Mouse (Mus musculus) A20 (cell line): ENCODE data around the gene Gm11444.

ENCODE experiments used
- DNase-seq: peaks from one replicate; pipeline ENCODE4 v3.0.0-alpha.2; 2011; ENCODE audit warnings: low read depth, low spot score

Gm11444 gene

DNA sequence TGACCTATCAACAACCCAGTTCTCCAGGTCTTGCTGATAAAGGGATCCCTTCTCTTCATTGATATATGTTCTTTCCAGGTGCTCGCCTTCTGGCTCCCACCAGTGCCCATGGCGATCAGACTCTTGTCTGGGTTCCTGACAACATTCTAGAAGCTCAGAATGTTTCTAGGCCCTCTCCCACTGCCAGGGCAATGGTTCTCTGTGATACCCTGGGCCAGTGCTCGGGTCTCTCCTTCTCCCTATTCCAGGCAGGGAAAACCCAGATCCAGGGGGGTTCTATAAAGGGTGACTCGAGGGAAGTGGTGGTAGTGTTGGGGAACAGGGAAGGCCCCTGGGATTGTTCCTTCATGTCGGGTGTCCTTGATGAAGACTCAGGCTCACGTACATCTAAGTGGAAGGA is at the start of gene Gm11444:
Gene Gm11444, minus strand, starts transcription at position 101 of the 400 bp plus-strand sequence.
- peak; percentile 4 for DNase-seq

DNA sequence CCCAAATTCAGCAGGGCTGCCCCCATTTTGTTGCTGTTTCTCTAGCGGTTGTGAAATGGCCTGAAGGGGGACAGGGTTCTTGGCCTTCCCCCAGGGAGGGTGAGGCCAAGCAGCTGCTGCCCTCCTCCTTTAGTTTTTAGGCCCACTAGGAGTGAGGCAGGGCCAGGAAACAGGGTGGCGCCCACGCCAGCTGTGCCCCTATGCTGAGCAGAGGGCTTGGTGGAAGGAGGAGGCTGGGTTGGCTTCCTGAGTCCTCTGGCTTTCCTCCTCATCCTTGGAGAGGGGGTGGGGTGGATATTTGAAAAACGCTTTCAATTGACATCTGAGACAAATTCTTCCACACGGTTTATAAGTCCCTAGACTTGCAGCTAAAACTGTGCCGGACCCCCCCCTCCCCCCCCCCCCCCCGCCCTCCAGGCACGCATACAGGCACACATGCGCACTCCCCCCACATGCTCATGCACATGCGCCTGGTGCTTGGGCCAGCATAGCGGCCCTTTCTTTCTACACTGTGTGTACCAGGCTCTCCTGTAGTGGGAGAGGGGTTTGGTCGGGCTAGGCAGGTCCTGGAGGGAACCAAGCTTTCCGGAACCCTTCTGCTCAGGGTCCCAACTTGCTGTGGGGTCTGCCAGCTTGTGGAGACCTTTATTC is 46.3 kb upstream of the Gm11444 start:
- DNase-seq: no peak

DNA sequence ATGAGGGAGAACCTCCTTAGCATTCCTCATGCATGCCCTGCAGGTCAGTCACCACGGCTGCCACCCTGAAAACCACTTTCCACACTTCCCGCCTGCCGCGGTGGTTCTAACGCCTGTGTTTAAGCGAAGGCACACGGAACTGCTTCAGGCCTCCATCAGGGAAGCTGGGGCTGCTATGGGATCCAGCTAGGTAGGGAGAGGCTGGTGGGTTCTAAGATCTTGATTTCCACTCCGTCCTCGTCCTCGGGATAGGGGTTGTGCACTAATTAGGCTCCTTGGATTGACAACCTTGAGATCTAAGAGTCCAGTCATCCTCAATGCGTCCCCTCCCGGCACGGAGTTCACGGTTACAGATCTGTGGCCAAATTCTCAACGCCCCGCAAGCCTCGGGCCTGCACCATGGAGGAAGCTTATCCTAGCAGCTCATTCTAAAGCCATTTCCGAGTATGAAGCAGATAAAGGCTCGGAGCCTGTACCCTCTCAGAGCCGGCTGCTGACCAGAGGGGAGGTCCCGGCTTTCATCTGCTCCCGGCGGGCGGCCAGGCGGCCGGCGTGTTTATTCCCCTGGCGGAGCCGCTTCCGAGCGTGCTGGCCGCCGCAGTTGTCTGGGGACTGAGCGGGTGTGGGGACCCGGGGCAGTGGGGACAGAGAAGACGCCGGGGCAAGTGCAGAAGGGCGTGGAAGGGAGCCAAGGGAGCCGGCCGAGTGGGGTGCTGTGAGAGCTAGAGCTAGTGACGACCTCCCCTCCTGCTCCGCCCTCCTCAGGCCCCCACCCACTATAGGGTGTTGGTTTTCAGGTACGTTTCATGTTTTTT is 44.8 kb upstream of the Gm11444 start:
- DNase-seq: no peak

DNA sequence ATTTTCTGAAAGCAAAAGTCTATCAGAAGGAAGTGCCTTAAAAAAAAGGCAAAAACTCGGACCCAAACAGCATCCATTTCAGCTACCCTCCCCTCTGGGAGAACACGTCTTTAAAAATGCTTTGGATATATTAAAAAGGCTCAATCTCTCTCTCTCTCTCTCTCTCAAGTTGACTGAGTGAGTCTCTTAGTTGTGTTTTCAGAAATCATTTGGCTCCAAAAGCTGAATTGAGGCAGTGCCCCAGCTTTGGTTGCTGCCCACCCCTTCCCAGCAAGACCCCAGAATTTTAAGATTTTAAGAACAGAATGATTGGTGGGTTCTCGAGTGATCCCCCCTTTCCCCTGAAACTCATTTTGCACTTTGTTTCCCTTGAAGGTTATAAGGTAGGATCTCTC is 44.0 kb upstream of the Gm11444 start:
- DNase-seq: no peak

DNA sequence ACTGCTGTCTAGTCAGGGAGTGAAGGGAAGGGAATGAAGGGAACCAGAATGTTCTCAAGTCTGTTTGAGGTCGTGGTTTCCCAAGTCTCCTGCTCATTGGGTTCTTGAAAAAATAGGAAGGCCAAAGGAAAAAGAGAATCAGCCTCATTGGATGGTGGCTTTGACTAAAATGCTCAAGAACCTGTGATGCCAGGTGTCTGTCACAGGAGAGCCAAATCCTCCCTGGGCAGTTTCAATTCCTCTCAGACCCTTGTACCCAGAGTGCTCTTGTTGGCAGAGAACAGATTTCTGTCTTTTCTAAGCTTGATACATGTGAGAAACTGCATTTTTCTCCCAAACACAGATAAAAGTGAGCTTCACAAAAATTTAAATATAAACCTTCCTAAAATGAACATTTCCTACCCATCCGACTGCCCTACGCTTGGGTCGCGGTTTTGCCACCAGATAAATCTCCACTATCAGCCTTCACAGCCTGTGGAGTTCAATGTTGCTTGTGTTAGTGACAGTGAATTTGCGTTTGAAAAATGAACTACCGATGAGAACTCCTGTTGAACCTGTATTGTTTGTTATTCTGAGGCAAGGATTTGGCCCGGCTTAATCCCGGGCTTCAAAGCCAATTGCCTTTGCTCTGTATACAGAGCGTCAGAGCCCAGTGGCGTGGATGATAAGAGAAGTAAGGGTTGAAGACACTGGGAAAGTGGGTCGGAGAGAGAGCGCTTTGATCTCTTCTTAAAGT is 43.4 kb upstream of the Gm11444 start:
- DNase-seq: peak; percentile 81

DNA sequence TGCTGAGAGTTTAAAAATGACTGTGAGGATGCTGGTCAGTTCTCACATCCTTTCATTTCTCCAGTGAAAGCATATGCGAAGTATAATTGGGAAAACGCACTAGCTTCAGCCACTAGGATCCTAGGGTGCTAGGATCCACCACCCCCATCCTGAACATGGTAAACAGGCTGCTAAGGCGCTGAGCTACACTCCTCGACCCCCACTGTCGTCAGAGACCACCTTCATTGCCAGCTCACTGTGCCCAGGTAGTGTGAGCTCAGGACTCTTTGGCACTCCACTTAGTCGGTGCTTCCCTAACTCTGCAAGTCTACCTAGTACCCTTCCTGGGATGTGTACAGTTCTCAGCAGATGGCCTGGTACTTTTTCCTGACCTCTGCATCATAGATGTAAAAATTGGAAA is 42.6 kb upstream of the Gm11444 start:
- DNase-seq: no peak

DNA sequence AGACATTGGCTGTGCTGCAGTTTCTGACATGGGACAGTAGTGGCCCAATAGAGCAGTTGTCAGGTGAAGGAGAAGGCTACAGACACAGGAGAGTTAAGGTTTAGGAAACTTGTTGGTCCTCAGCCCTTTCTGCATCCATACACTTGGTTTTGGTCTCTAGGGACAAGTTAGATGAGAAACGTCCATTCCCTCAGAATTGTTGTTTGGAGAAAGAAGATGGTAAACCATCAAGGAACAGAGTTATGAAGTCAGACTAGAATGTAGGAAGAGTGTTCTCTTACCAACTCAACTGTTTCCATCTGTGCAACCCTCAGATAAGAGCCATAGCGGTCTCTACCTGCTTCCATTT is 41.5 kb upstream of the Gm11444 start:
- peak; percentile 61 for DNase-seq

DNA sequence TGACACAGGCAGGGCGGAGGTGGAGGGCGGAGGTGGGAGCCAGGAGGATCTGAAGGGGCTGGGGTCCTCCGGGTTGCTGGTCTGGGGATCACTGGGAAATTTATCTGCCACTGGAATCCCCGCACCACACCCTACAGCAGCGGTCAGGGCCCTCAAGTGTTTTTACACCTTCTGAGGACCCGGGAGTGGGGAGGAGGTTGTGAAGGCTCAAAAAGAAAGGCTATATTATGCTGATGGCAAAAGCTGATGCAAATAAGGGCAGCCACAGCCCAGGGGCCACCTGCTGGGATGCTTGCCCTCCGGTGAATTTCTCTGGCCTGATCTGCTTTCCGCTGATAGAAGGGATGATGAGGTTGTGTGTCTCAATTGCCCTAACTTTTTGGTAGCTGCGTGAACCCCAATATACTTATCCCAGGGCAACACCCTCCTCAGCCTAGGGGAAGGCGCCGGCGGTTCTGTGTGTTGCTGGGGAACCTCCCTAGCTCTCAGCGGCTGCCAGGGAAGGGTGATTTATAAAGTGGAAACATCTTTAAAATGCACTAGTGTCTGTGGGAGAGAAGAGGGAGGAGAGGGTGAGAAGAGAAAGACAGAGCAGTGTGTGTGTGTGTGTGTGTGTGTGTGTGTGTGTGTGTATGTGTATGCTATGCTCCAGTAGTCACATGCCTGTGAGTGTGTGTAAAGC is 41.0 kb upstream of the Gm11444 start:
- no peak for DNase-seq

DNA sequence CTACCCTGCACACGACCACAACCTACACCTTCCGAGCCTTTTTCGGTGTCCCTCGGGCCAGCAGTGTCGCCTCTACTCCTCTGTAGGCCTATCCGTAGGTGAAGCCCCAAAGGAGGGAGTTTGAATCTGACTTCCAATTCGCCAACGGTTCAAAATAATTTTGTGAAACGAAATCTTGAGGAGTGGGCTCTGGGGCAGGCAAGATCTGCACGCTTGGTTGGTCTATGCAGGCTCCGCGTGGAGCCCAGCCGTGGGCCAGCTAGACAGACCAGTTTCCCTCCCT is 40.4 kb upstream of the Gm11444 start:
- no peak for DNase-seq

DNA sequence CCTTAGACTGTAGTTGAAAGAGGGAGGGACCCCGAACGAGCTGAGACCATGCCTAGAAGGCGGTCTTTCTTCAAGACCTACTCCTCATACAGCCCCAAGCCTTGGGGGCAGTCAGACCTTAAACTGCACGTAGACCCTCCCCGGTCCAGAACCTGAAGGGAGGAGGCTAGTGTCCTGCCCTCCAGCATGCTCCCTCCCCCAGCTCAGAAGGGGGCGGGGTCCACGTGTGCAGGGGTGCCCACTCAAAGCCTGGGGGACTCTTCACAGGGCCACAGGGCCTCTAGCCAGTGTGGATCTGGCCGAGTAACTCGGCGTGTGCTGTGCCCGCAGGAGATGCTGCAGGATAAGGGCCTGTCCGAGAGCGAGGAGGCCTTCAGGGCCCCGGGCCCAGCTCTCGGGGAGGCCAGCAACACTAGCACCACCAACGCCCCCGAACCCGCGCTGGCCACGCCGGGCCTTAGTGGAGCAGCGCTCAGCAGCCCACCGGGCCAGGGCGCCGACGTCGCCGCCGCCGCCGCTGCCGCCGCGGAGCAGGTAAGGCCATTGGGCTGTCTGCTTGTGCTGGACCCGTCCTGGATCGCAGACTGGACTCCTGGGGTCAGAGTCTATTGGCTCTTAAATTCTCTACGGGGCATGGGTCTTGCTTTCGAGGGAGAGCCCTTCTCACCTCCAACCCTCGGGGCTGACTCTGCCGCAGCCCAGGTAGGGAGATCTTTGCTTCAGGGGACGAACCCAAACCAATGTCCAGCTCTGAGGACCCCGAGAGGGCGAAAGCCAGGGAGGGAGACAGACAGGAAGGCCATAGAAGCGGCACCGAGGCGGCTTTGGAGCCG is 39.8 kb upstream of the Gm11444 start:
- no peak for DNase-seq

DNA sequence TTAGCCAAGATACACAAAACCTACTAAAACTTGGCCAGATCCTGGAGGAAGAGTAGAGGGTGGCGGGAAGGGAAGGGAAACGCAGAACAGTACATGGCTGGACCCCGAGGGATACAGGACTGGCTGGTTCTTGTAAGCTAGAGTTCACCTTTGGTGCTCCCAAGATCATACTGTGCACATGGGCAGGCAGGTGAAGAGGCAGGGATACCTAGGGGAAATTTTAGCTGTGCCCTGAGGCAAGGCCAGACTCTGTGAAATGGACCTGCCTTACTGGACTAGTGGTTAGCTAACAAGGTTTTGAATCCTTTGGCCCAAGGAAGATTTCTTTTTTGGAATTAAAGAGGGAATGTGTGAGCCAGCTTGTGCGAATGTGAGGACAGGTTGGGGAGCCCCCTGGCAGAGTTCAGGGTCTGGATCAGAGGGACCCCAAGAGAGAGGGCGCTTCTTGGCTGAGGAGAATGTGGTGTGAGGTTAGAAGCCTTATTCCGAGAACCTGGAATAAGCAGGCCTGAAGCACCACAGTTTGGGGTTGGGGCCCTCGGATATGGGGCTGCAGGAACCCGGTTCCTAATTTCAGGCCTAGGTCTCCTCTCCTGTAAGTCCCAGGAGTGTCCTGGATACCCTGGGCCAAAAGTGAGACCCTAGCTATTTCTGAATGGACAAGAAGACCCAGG is 39.1 kb upstream of the Gm11444 start:
- DNase-seq: no peak

DNA sequence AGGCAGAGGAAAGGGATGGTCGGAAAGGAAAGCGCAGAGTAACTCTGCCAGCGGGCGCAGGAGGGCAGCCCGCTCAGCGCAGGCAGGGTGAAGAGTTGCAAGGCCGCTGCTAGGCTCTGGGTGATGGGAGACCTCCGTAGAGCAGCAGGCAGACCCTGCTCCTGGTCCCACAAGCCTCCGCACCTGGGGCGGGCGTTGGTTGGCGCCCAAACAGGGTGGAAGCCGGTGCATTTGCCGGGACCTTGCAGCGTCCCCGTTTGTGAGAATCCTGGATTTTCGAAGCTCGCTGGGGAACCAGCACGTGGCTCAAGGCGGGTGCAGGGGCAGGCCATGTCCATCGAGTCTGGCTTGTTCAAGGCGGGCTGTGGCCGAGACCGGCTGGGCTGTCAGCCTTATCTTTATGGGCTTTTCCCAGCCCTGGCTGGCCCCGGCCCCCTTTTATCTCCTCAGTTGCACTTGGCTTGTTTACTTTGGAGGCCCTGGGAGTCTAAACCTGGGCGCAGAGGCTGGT is 38.4 kb upstream of the Gm11444 start:
- no peak for DNase-seq

DNA sequence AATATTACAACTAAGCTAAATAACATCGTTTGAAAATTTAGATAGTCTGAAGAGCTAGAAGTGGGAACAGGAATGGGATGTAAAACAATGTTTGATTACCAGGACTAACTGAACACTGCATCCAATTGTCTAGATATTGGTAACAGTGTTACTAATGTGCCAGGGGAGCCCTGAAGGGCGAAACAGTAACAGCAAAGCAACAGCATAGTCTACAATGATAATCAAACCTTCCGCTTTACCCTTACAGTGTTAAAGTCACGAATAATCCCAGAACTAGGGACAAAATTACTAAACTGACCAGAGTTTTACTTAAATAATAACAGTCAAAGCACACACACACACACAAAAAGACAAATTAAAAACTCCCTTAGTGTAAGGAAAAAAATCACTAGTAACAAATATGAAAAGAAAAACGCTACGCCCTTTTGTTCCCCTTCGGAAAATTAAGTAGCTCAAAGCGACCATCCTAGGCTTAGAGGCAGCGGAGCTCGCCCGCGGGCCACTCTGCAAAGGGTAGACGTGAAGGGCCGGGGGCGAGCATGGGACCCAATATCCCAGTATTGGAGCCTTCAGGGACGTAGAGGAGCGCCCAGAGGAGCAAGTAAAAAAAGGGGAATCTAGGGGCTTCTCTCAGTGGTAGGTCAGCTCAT is 37.8 kb upstream of the Gm11444 start:
- no peak for DNase-seq

DNA sequence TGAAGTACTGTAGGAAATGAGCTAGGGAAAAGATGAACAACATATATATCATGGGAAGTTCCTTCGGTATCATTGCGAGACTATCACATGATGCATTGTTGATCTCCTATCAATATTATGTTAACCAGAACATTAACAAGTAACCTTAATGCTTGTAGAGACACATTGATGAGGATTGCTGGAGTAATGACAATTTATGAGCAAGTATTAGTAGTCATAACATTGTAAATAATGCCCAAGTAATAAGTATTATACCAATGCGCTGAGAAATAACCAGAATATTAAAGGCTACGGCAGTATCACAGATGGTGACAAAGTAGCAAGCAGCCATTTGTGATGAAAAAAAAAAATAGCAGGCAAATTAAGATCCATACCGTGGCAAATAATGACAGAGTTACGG is 37.1 kb upstream of the Gm11444 start:
- DNase-seq: no peak

DNA sequence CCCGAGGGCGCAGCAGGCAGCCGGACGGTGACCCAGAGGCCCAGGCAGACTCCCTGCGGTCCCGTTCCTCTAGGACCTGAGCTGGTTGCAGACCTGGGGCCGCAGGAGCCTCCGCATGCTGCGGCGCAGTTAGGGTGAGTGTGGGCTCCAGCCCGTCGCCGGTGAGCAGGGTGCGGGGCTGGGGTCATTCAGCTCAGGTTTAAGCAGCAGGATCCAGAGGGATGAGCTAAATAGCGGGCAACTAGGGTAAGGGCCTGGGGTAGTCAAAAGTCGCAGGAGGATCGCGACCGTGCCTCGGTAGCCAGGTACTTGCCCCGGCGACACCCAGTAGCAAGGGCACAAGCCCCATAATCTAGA is 36.3 kb upstream of the Gm11444 start:
- DNase-seq: no peak

DNA sequence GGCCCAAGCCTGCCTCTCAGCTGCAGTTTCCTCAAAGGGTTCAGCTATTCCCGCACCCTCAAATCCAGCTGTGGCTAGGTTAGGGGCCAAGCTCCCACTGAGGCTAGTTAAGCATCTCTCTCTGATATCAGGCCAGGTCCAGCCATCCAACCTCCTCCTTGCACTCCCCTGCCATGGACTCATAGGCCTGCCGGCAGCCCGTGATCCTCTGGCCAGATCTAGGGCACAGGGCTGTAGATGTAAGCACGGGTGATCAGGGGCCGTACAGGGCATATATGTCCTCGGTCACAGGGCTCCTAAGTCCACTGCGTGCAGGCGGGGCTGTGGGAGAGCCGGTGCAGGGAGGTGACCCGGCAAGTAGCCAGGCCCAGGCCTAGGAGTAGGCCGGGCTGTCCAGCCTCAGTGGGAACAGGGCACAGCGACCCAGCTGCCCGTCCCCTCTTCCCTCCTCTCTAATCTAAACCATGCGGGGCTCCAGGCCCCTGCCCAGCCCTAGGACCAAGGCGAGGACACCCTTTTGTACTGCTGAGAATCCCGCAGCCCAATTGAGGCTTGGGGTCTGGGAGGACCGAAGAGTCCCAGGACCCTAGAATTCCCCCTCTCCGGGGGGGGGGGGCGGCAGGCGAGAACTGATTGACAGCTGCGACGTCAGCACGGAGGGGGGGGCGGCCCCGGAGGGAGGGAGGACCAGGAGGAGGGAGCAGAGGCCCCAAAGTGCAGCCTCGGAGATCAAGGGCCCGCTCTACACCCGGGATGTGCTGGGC is 35.7 kb upstream of the Gm11444 start, which contains the start of gene Tbx4:
Gene Tbx4, plus strand, starts transcription at position 758 of the 764 bp plus-strand sequence.
- DNase-seq: no peak

DNA sequence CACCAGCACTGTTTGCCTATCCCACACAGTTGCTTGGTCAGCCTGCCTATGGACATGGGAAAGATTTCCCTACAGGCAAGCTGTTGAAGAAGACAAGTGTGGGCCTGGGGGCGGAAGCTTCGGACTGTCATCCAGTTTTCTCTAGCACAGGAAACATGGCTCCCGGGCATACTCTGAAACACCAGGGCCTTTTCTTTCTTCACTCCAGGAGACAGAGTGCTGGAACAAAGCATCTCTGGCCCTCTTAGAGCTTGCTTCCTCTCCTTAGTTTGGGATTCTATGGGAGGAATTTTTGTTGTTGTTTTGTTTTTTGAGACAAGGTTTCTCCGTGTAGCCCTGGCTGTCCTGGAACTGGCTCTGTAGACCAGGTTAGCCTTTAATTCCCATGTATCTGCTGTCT is 34.4 kb upstream of the Gm11444 start:
- DNase-seq: no peak

DNA sequence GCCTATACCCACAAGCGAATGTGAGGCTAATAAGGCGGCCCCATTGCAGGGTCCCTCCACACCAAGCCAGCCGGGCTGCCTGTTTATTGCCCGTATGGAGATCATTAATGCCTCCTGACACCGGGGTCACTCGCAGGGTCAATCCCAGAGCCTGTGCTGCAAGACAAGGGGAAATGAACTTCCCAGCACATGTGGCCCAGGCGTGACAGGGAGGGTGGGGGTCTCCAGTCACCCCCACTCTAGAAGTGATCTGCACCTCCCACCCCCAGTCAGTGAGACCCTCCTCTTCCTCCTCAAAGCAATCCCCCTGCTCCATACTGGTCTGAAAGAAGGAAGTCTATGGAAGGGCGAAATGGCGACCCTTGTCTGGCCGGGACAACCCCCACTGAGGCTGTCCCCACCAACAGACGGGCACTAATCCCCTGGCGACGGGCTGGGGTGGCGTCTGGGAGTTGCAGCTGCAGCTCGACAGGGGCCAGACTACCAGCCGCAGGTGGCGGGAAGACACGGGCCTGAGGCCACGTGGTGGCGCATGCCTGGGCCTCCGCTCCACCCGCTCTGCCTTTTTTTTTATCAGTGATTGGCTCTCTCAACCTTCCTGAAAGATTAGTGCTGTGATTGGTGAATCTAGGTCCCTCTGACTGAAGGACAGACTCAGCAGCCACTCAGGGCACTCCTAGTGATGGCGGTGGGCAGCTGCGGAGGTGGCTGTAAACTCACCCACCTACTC is 26.1 kb upstream of the Gm11444 start:
- no peak for DNase-seq

DNA sequence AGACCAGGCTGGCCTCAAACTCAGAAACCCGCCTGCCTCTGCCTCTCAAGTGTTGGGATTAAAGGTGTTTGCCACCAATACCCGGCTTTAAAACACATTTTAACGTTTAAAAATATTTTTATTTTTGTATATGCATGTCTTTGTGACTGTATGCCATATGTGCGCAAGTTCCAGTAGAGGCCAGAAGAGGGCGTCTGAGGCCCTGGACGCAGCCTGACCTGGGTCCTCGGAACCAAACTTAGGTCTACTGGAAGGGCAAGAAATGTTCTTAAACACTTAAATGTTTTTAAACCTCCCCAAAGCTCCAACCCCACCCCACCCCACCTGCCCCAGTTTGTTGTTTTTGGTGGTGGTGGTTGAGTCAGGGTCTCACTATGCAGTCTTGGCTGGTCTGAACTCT is 14.2 kb upstream of the Gm11444 start:
- peak; percentile 65 for DNase-seq
